Mouse (Mus musculus) cerebellum, adult 2 months (tissue): Measurements from ENCODE around the gene Emc7. TPM values are rescaled to one million over a fixed set of nuclear protein-coding genes. Genes with fewer than 3 reads are reported as not detected.

ENCODE experiments used
- DNase-seq, 2 experiments: peaks; one replicate each; pipeline ENCODE4 v3.0.0; 2021
- H3K27ac ChIP-seq: fragments of 200-500 bp; 2 replicates; pipeline ENCODE4 v1.5.1; 2012; ENCODE audit warnings: low read length, control low read depth, inconsistent platforms; ENCODE audit not compliant: insufficient read depth
- H3K27me3 ChIP-seq: fragments of 200-500 bp; 2 replicates; pipeline ENCODE4 v1.6.1; 2012; ENCODE audit warnings: inconsistent platforms, mild to moderate bottlenecking, low read length, moderate library complexity; ENCODE audit not compliant: control insufficient read depth, insufficient read depth
- H3K4me1 ChIP-seq: fragments of 200-500 bp; 2 replicates; pipeline ENCODE4 v1.6.1; 2011; ENCODE audit warnings: low read length; ENCODE audit not compliant: control insufficient read depth, insufficient read depth
- H3K4me3 ChIP-seq: fragments of 200-500 bp; replicated peaks from 2 replicates; pipeline ENCODE3; 2011; ENCODE audit warnings: mild to moderate bottlenecking, low read depth, low read length, control low read depth; ENCODE audit not compliant: insufficient read depth
- CTCF ChIP-seq: fragments of 200-500 bp; IDR thresholded peaks from 2 replicates; pipeline ENCODE4 v1.5.1; 2011; ENCODE audit warnings: low read depth, mild to moderate bottlenecking, control low read depth, low read length, moderate library complexity, borderline replicate concordance; ENCODE audit not compliant: insufficient read depth
- POLR2A ChIP-seq: fragments of 200-500 bp; IDR thresholded peaks from 2 replicates; pipeline ENCODE4 v1.6.1; 2011; ENCODE audit warnings: low read length, control low read depth, borderline replicate concordance; ENCODE audit not compliant: insufficient read depth
- WGBS: fragments of 180-500 bp; shearing (Covaris S2); methylation state at CpG from one replicate; pipeline ENCODE4 v1.1.7; 2018; 5-methylcytosine and 5-hydroxymethylcytosine counted together
- polyA plus RNA-seq: library from polyadenylated mRNA; depleted of rRNA; stranded (reverse); fragments of >200 nt; gene quantifications from 2 replicates; pipeline ENCODE4 v1.2.3, GENCODE M21; 2012; rRNA removed

The Emc7 gene
- polyA plus RNA-seq, 1 experiment, result 40.4 TPM

- no peaks in the 10 kb centered on the region for H3K4me1 ChIP-seq
- no peak overlapping the region for H3K27ac ChIP-seq
- WGBS, result 90% methylated on average over 3 of the region's 3 CpGs
These were observed 62.4 kb downstream of the Emc7 start for GRCm38 (mm10) chr2:112517218-112517617.

GRCm38 (mm10) chr2:112518541-112518940, 63.7 kb downstream of the Emc7 start:
- H3K27ac ChIP-seq, result no peak overlapping the region
- H3K27me3 ChIP-seq, result no peaks in the 10 kb centered on the region
- no peak for DNase-seq
- no peak overlapping the region for H3K4me3 ChIP-seq
- peaks cover 1% of the 10 kb centered on the region; the same call in 1 of the 2 replicates for H3K4me1 ChIP-seq
- TF ChIP-seq POLR2A (no peak), CTCF (no peak)

More at GRCm38 (mm10) chr2:112517218-112517617, 62.4 kb downstream of the Emc7 start:
- H3K4me3 ChIP-seq, result no peak overlapping the region
- TF ChIP-seq POLR2A (no peak), CTCF (no peak)
- DNase-seq, result no peak
- H3K27me3 ChIP-seq, result no peaks in the 10 kb centered on the region

- Histone ChIP-seq H3K27ac (no peak overlapping the region), H3K27me3 (no peaks in the 10 kb centered on the region), H3K4me3 (no peak overlapping the region), H3K4me1 (peaks cover 4% of the 10 kb centered on the region; the same call in 1 of the 2 replicates)
- TF ChIP-seq CTCF, result no peak
- TF ChIP-seq POLR2A, result no peak
- no peak for DNase-seq
- 81% methylated on average over 4 of the region's 4 CpGs for WGBS
These were observed 66.0 kb downstream of the Emc7 start for GRCm38 (mm10) chr2:112520526-112521482.

Other genes with a start within 250 kb of the Emc7 start
- gene Lpcat4, start 215.5 kb upstream of the Emc7 start, polyA plus RNA-seq, result 219 and 231 TPM in 2 replicates
- gene Nutm1, start 195.7 kb upstream of the Emc7 start, polyA plus RNA-seq, result not detected in 2 replicates
- gene Nop10, start 193.1 kb upstream of the Emc7 start, polyA plus RNA-seq, result 99.7 and 104 TPM in 2 replicates
- 96.9 and 98.7 TPM in 2 replicates for gene Slc12a6, start 189.2 kb upstream of the Emc7 start, polyA plus RNA-seq
- 0.19 TPM in 1 of 2 replicates, not detected in the other for gene Gm21985, start 188.7 kb upstream of the Emc7 start, polyA plus RNA-seq
- gene Emc4, start 87.0 kb upstream of the Emc7 start, polyA plus RNA-seq, result 249 and 256 TPM in 2 replicates
- 10.7 and 11.3 TPM in 2 replicates for gene Katnbl1, start 75.8 kb upstream of the Emc7 start, polyA plus RNA-seq
- gene Chrm5, start 25.8 kb downstream of the Emc7 start, polyA plus RNA-seq, result 0.16 and 0.41 TPM in 2 replicates
- 14.6 and 19.1 TPM in 2 replicates for gene Aven, start 38.0 kb downstream of the Emc7 start, polyA plus RNA-seq